Mouse (Mus musculus) left cerebral cortex, postnatal 4 days (tissue): ENCODE results near the gene Sorcs1. TPM values are rescaled to one million over a fixed set of nuclear protein-coding genes. Genes with fewer than 3 reads are reported as not detected.

Experiments used
- DNase-seq: peaks from one replicate; pipeline ENCODE4 v3.0.0-alpha.2; 2022
- intact Hi-C: fragments of 180-260 bp; cut with DNase I; formaldehyde crosslinking; loops from one replicate; pipeline ENCODE4 v1.15.1; 2025
- total RNA-seq, 2 experiments: library from RNA; stranded (reverse); gene quantifications; 2 replicates each; pipeline ENCODE4 v1.2.3; 2021

Gene Sorcs1
- total RNA-seq, 2 experiments from 2014 or later, result 38.3 to 40.2 TPM

- no peak for DNase-seq
- intact Hi-C loops, result no loop called here
Measured at GRCm38 (mm10) chr19:50294205-50294604, 384.2 kb downstream of the Sorcs1 start.

- intact Hi-C loops, result no loop called here
Measured at GRCm38 (mm10) chr19:50264450-50264849, 414.0 kb downstream of the Sorcs1 start.

GRCm38 (mm10) chr19:50258718-50259413 lies 419.6 kb downstream of the Sorcs1 start:
- DNase-seq, result peak; percentile 66
- intact Hi-C loops, result loop anchor here (10.0 kb wide), 1 partner anchor 946 kb away; no protein-coding TSS in a partner anchor

More at GRCm38 (mm10) chr19:50264450-50264849, 414.0 kb downstream of the Sorcs1 start:
- peak; percentile 61 for DNase-seq

- no peak for DNase-seq
- intact Hi-C loops, result no loop called here
Measured at GRCm38 (mm10) chr19:50220476-50220875, 458.0 kb downstream of the Sorcs1 start.

GRCm38 (mm10) chr19:50214466-50215228 lies 463.8 kb downstream of the Sorcs1 start:
- intact Hi-C loops, result no loop called here
- peak; percentile 4 for DNase-seq

DNA sequence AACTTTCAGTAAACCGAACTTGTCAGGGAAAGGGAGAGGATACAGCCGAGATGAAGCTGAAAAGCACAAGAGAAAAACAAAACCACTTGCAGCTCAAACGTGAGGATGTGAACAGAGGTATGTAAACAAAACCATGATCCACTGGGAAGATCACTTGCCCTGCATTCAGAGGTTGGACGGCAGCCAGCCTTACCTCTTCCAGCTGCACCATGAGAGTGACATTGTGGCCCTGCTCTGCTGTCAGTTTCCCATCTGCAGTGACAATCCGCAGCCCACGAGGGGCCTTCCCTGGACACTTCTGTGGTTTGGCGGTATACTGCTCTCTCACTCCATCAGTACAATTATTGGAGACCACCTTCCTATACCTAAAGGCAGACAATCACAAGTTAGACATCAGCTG lies 468.0 kb downstream of the Sorcs1 start:
- intact Hi-C loops, result no loop called here
- DNase-seq, result peak; percentile 17

DNA sequence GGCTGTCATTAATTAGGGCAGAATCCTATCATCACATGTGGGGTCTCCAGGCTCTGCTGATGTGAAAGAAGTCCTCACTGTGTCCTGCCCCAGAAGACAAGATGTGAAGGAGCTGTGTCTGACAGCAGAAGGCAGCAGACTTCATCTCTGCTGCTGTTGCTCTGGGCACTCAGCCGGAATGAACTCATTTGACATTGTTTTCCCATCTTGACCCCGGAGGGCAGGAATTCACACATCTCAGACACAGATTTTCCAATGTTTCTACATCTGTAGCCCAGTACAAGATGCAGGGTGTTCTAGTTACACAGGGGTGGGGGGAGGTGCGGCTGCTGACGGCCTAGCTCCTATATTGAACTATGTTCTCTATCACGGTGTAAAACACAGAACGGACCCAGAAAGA lies 474.1 kb downstream of the Sorcs1 start:
- no peak for DNase-seq
- intact Hi-C loops, result no loop called here

DNA sequence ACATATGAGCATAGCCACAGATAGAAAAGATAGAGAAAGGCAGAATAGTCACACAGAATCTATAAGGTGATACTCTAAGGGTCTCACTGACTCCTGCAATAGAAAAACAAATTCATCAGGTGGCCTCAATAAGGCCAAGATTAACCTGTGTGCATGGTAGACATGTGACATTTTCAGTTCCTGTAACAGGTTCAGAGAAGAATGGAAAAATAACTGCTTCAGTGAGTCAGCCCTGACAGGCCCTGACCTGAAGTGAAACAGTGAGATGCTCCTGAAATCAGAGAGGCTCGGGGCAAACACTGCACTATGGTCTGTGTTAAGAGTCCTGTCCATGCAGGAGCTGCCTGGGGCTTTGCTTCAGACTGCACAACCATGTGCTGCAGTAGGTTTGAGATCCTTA lies 481.9 kb downstream of the Sorcs1 start:
- DNase-seq, result no peak
- intact Hi-C loops, result no loop called here

GRCm38 (mm10) chr19:50185769-50186715 lies 492.4 kb downstream of the Sorcs1 start:
- intact Hi-C loops, result no loop called here
- no peak for DNase-seq

GRCm38 (mm10) chr19:50184901-50185623 lies 493.4 kb downstream of the Sorcs1 start:
- intact Hi-C loops, result no loop called here
- DNase-seq, result peak; percentile 59

- DNase-seq, result no peak
- intact Hi-C loops, result no loop called here
Measured at GRCm38 (mm10) chr19:50178851-50179250, 499.6 kb downstream of the Sorcs1 start.

DNA sequence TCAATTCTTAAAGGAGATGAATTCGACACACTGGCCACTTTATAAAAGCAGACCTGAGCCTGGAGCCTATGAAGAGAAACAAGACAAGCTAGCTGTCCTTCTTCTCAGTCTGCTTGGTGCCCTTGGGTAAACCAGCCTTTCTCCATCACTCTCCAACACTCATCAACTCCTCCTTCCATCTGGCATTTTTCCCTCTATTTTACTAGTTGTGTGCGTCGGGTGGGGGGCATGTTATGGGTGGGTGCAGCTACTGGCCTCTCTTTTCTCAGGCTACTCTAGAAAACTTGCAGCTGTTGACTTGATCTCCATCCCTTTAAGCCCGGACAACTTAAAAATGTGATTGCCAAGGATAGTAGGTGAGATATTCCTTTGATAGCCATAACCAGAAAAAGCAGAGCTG lies 500.3 kb downstream of the Sorcs1 start:
- intact Hi-C loops, result no loop called here
- DNase-seq, result no peak

DNA sequence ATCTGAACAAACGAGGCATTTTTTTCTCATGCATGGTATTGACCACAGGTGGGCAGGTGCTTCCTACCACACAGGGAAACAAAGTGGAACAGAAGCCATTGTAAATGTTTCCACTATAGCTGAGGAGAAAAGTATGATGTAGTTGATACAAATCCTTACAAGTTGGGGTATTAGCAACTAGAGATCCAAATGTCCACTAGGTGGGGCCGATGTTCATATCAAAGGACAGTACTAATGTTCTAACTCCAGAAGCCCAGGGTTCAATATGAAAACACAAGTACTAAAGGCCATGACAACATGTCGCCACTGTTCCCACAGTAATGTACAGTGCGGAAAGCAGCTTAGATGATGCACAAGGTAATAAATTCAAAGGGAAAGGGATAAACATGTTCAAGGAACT lies 506.6 kb downstream of the Sorcs1 start:
- intact Hi-C loops, result no loop called here
- peak; percentile 13 for DNase-seq

GRCm38 (mm10) chr19:50151111-50151510 lies 527.3 kb downstream of the Sorcs1 start:
- intact Hi-C loops, result no loop called here
- no peak for DNase-seq

DNA sequence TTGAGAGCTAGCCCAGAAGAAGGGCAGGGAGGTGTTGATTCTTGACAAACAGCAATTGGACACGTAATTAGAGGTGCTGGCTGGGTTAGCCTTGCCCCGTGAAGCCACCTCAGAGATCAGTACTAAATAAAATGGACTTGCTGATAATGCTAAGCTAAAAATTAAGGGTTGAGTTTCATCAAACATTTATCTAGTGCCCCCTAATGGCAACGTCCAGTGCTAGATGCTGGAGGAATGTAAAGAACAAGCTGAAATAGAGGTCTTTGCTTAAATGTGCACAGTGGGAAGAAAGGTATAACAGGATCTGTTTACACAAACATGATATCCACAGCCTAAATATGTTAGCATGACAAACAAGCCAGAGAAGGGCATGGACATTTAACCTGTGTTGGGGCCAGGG lies 532.5 kb downstream of the Sorcs1 start:
- intact Hi-C loops, result no loop called here
- DNase-seq, result peak; percentile 10

GRCm38 (mm10) chr19:50141853-50142252 lies 536.6 kb downstream of the Sorcs1 start:
- intact Hi-C loops, result no loop called here
- peak; percentile 76 for DNase-seq

DNA sequence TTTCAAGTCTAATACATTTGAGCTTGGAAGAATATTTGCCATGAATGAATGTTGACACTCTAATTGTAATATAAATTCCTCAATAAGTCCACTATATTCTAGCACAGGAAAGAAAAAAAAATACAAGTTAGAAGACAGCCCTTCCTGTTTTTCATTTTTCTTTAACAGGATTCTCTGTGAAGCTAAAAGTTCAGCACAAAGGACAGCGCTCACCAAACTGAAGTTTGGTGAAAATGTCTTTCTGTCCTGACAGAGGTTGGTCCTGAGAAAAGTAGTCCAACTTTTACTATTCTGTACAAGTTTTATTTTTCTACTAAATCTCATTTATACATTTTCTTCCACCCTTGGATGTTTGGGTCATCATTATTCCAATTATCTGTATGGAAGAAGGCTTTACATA lies 543.8 kb downstream of the Sorcs1 start:
- intact Hi-C loops, result no loop called here
- DNase-seq, result no peak

DNA sequence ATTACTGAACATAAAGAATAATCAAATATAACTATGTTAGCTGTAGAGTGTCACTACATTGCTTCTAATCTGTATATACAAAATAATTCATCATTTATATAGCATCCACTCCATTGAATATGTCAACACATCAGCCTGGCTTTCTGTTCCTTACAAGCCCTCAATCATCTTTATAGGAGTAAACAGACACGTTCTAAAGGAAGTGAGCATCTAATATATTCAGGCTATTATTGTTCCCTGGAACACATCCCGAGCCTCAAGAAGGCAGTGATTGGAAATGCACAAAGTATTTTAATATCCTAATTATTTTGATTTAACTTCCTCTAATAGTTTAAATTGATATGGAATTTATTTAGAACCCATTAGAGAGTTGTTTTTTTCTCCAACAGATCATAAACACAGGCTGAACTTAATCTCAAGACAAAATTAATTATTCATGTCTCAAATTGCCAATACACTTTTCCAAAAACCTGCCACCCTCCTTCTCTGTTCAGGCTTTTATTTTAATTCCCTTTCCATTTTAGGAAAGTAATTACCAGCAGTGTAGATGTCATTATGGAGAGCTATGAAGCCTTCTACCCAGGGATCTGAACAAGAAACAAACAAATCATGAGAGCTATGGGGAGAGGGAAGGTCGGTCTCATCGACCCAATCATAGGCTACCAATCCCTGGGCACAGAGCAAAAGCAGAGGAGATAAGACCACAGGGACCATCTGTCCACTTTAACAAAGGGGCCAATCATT lies 572.4 kb downstream of the Sorcs1 start:
- DNase-seq, result no peak
- intact Hi-C loops, result no loop called here
